Mouse (Mus musculus): ENCODE data around the gene Gm7714.
"Not testable (repeated sequence)": the region's sequence is repeated elsewhere in the genome, so short reads cannot be mapped to it uniquely, and the experiment has no call there.

Gm7714 gene

GRCm38 (mm10) chr5:88268619-88269018, at the start of gene Gm7714:
Gene Gm7714, plus strand, starts transcription at chr5:88268919.
- DNase-seq (ENCODE audit: low spot score), result no peak

DNA sequence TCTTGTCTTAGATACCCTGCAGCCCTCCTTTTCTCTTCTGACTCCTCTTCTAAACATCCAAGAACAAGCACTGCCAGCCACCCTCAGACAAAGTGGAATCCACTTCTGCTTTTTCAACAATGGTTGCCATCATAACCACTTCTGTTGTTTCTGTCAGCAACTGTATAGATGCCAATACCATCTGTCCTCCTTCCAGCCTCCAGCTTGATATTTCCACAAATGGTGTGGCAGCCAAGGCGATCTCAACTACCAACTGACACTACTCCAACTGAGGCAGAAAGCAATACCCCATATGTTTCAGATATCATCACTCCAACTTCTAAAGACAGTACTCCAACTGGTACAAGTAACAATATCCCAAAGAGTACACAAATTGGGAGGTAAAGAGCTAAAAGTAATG, 12.2 kb upstream of the Gm7714 start:
- DNase-seq (ENCODE audit: low spot score), result no peak

- not testable (repeated sequence) for DNase-seq (ENCODE audit: low spot score)
Observed at GRCm38 (mm10) chr5:88311307-88311706, 42.6 kb downstream of the Gm7714 start.

DNA sequence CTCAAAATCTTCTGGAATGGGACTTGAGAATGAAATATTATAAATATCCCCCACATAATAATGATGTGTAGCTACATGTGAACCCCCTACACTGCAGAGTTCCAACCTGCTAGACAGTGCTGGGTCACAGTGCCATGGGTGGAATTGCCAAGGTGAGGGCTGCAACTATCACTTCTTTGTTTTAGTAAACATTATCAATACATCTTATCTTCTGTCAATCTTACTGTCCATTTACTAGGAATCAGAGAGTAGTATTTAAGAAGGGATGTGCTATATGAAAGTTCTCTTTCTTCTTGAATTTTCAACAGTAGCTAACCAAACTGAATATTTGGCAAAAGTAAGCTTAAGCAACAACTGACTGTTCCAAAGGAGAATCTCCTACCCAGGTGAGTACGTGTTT, 48.3 kb downstream of the Gm7714 start, which contains the start of gene Prol1:
Gene Prol1, plus strand, starts transcription at position 301 of the 400 bp plus-strand sequence.
- DNase-seq (ENCODE audit: low spot score), result no peak
